Mouse (Mus musculus): Measurements from ENCODE around the gene Abhd16a.

DNA sequence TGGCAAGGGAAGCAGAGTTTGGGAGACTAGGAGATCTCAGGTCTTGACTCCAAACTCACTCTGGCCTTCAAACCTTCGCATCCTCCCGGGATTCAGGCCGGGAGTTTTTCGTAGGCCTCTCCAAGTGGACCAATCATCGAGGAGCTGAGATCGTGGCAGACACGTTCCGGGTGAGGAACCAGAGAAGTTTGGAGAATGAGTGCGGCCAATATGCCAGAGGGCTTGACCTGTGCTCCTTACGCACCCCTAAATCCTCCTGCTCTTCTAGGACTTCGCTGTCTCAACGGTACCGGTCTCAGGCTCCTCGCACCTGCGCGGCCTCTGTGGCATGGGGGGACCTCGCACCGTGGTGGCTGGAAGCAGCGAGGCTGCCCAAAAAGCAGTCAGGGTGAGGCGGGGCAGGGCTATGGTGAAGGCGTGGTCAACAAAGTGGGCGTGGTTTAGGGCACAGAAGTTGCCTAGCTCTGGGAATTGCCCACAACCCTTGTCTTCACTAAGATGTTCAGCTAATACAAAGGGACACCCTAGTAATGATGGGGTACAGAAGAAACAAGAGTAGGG is 28.2 kb upstream of the Abhd16a start:
- TF ChIP-seq CTCF (IDR thresholded peaks at IDR 0.05; ENCODE audit: borderline replicate concordance, insufficient read depth, low read length) (no peak), POLR2A (IDR thresholded peaks at IDR 0.05; ENCODE audit: low read depth, low read length) (no peak)

Measured in embryonic fibroblast, embryonic 13.5 days (primary cell).